Mouse (Mus musculus) CH12F3 (cell line): Measurements from ENCODE around the gene C1qtnf7.

Experiments
- in situ Hi-C: fragments of 300-500 bp; cut with MboI; formaldehyde crosslinking; loops from 2 replicates; pipeline ENCODE4 v1.14.3; 2020; ENCODE audit warnings: low sequenced_read_pairs

C1qtnf7 gene

DNA sequence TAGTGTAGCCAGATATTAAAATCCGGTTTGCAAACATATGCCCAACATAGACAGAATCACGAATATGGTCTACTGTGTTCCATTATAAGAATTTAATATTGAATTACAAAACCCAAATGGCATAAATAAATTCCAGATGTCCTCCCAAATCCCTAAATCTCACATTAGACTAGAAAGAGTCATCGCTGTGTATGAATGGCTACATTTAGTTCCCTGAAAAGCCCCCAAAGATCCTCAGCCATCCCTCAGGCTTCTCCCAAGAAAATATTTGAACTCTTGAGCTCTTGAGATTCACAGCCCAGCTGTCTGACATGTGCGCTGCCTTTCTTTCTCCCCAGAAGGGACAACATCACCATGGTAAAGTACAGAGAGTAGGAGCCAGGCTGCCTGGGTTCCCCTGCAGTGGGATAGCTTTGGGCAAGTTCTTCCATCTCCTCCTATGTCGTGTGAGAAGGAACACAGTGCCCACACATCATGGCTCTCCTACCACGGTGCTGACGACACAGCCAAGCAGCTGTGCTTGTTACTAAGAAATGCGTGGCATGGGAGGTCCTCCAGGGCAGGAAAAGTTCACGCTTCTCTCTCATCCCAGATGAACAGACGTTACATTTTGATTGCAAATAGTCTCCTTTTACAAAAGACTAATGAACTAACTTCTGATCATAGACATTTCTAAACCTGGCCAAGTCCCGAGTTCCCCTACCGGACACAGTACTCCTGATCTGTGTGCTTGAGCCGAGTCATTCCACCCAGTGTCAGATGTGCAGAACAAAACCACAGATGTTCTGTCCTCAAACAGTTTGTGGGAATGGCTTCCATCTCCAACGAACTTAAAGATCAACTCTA lies 23.2 kb downstream of the C1qtnf7 start:
- in situ Hi-C loops, result no loop called here

DNA sequence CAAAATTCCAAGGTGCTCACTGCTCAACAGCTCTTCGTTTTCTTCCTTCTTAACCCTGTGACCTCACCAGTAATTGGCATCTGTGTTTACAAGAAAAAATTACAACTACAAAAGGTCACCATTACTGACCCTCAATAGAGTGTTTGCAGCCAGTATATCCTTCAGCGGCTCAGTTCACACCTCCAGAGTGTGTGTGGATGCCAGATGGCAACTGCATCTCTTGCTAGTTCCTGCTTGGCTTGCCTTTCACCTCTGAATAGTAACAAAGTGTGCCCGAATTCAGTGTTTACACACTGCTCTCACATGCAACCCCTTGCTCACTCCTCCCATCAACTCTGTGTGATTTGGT lies 23.8 kb downstream of the C1qtnf7 start:
- in situ Hi-C loops, result no loop called here

DNA sequence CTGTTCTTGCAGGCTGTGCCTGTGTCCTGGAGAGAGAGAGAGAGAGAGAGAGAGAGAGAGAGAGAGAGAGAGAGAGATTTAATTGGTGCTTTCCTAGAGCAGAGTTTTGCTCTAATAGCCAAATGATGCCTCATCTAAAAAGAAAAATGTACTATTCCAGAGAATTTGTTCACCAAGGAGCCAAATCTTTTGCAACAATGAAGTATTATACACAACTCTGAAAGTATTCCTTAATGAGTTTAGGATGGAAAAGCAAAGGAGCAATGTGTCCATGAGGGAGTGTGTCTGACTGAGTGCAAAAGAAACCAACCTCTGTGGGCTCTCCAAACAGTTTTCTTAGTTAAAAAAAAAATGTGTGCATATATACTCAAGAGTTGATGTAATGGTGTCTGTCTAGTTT lies 24.5 kb downstream of the C1qtnf7 start:
- in situ Hi-C loops, result no loop called here

DNA sequence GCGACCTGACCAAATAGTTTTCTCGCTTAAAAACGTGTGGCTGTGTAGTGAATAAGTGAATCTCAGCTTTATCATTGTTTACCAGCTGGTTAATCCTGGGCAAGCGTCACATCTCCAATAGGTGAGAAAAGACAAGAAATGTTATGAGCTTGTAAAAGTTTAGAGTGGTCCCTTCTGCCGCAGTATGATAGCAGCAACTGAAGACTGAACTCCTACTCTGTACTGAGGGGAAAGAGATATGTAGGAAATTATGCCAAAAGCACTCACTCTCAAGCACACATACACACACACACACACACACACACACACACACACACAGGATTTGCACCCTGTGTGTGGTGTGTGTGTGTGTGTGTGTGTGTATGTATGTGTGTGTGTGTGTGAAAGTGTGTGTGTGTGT lies 26.2 kb downstream of the C1qtnf7 start:
- in situ Hi-C loops, result no loop called here

DNA sequence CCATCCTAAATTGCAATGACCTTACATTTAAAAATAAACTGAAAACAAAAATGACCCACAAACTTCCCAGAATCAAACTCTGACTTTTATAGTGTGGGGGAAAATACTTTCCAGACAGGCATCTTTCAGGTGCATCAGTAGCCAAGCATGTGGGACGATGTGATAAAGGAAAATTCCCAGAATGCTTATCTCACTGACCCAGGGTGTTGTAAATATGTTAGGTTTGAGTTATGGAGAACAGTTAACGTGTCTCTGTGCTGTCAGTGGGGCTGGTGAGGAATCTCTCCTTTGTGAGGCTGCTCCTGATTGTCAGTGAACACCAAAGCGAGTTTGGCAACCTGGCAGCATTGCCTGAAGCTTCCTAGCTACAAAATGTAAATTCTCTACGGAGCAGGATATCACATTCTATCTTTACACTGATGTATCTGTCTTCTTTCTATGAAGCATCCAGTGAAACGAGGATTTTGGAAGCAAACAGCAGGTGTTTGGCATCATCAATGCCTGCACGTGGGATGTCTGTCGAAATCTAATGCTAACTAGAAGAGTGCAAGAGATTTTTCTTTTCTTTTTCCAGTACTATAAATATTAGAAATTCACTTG lies 27.0 kb downstream of the C1qtnf7 start:
- in situ Hi-C loops, result no loop called here

DNA sequence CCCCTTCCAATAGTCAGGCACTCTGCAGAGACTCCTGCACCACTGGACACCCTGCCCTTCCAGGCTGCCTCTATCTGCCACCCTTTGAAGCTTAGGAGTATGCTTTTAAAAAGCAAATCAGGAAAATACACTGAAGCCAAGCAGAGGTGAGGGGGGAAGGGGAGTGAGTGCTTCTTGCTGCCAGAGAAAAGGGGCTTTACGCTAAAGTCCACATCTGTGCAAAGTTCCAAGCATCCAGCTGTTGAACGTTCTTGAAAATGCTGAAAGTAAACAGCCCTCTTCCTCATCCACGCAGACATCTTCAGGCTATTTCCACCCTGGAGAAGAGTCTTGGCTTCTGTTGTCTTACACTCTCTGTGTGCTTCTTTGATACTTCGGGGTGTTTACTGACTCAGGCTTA lies 34.6 kb downstream of the C1qtnf7 start:
- in situ Hi-C loops, result no loop called here

DNA sequence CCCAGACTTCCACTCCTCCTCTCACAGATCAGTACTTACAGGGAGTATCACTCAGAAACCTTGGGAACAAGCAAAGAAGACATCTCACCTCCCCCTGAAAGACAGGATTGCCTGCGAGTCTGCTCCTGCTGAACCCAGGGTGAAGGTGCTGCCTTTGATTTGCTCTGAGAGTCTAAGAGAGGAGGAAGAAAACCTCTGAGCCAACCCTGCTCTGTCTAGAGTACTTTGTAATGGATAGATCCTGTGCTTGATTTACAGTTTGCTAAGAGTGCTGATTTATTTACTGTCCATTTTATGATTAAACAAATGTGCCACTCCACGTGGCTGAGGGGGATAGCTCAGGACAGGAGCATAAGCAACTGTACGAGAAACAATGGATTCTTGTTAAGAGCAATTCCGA lies 35.1 kb downstream of the C1qtnf7 start:
- in situ Hi-C loops, result no loop called here

DNA sequence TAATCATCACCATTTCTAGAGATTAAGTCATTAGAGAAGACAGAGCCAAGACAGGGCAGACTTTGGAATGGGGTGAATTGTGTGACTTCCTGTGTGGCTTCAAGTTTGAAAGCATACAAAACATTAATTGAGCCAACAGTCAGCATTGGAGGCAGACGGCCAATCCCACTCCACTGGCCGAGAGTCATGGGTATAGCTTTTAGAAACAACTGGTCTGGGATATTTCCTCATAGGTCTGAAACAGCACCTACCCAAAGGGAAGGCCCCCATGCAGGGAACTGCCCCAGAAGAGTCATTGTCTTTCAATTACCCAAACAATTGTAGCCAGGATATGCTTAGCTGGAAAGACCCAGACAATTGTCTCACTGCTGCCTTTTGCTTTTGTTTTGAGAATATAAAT lies 39.5 kb downstream of the C1qtnf7 start:
- in situ Hi-C loops, result no loop called here

DNA sequence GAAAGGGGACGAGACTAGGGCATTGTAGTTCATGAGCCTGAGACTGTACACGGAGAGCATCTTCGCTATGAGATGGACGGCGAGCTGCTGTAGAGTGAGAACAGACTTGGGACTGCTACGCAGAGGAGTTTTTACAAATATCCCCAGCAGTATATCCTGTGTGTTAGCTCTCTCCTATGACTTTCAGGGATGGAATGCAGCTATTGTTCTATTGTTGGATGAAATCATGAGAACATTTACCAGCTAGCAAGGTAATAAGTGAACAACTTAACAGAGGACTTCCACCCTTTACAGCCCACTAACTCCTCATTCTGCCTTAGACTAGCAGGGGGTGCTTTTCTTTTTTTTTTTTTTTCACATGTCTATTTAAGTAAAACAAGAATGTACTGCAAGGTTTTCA lies 40.1 kb downstream of the C1qtnf7 start:
- in situ Hi-C loops, result no loop called here

DNA sequence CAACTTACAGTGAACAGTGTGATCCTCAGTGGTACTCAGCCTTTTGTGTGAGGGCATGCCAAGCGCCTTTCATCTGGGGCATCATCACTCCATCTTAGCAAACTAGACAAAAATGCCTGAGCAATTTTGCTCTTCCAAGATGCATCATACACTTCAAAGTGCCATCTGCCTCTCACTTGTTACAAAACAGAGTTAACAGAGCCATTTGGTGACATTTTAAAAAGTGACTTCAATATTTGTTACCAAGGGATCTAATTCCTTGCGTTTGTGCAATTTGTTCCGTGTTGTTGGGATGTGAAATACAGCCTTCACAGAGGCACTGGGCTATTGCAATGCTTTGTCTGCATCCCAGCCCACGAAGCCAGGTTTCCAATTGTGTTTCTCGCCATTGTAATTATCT lies 42.1 kb downstream of the C1qtnf7 start:
- in situ Hi-C loops, result no loop called here

DNA sequence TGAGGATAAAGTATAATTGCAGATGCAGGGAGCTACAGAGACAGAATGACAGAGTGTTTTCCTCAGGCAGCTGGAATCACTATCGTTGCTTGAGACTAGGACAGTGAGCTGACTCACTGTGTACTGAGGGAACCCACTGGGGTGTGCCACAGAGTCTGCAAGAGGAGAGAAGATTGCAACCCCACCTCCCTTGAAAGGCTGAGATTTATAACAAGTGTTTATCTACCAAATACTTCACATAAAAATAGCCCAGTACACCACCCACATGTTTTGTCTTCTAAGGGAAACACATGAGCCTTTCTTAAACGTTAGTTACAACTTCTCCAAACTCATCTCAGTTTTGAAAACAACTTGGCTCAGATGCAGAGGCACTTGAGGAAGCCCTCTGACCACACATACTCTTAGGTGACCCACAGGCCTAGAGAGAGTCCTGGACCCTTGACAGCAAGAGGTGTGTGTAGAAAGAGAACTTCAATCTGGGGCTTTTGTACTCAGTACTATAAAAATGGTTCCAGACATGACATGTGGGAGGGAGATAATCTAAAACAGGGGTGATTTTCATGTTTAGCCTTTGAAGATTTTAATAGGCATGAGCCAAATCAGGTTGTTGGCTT lies 46.4 kb downstream of the C1qtnf7 start:
- in situ Hi-C loops, result no loop called here

DNA sequence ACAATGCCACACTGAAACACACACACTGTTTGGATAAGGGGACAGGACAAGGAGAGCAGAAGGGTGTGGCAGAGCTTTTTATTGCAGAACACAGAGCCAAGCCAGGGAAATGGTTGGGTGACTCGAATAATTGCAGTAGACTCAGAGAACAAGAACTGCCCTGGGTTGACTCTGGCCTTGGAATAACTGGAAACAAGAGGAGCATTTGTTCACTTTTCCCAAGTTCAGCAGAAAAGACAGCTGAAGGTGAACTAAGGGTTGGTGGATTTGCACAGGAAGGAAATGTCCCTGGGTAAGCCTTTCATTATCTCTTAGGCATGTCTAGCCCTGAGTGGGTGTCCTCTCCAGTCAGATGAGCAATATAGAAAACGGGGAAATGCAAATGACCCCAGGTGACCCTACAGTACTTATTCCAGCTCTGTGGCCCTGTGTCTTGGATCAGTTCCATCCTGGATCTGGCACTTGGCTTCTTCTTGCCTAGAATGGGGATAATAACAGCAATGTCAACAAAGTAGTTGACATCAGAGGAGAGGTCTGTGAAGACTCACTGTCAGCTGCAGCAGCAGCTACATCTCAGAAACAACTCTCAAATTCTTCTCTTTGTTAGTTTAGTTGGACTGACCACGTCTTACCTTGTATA lies 54.5 kb downstream of the C1qtnf7 start:
- in situ Hi-C loops, result no loop called here

DNA sequence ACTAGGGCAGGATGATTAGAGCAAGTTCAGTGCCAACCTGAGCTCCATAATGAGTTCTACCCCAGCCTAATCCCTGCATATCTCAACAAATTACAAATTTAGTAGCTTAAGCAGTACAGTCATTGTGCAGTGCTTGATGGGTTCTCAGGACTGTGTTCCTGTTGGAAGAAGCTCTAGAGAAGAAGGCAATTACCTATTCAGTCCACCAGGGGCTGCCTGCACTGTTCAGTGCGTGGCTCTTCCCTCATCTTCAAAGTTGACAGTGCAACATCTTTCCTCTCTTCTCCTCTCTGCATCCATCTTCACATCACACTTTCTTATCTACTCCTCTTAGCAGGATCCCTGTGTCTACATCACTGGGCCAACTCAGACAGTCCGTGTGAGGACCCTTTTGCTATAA lies 67.5 kb downstream of the C1qtnf7 start:
- in situ Hi-C loops, result no loop called here

DNA sequence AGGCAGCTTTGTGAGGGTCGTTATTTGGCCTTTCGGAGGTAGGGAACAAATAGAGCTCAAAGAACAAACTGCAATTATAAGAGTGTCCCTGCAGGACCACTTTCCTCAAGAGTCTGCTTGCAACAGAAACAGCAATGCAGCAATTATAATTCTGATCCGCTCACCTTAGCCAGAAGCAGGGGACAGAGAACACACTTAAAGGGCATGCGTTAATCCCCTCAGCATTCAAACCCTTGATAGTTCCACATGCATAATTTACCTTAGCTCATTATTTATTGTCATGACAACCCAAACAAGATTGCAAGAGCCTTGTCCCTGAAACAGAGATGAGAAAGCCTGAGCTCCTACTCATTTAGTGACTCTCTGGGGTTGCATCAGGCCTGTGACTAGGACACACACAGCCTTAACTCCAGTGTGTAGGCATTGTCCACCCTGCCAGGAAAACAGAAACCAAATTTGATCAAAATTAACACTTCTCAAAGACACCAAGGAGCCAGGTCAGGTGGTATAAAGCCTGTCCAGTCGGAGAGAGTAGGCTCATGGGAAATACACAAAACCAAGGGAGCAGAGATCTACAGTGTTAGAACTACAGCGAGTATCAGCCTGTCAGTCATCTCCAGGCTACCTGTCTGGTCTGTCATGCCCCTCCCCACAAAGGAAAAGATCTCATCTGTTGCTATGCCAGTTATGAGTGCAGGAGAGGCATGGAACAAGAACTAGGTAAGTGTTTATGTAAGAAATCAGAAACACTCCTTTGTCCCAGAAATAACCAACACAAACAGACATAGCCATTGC lies 68.2 kb downstream of the C1qtnf7 start:
- in situ Hi-C loops, result no loop called here

DNA sequence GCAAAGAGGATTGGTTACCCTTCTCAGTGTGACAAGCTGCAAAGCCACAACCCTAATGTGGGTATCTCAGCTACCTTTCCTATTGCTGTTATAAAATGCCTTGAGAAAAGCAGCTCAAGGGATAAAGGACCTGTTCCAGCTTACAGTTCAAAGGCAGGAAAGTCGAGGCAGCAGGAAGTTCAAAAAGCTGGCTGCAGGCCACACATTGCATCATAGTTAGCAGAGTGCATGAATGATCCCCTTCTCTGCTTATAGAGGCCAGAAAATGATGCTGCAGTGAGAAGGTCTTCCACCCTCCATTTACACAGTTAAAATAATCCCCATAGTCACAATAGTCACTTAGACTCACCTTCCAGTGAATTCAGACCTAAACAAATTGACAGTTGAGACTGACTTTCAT lies 69.1 kb downstream of the C1qtnf7 start:
- in situ Hi-C loops, result no loop called here

DNA sequence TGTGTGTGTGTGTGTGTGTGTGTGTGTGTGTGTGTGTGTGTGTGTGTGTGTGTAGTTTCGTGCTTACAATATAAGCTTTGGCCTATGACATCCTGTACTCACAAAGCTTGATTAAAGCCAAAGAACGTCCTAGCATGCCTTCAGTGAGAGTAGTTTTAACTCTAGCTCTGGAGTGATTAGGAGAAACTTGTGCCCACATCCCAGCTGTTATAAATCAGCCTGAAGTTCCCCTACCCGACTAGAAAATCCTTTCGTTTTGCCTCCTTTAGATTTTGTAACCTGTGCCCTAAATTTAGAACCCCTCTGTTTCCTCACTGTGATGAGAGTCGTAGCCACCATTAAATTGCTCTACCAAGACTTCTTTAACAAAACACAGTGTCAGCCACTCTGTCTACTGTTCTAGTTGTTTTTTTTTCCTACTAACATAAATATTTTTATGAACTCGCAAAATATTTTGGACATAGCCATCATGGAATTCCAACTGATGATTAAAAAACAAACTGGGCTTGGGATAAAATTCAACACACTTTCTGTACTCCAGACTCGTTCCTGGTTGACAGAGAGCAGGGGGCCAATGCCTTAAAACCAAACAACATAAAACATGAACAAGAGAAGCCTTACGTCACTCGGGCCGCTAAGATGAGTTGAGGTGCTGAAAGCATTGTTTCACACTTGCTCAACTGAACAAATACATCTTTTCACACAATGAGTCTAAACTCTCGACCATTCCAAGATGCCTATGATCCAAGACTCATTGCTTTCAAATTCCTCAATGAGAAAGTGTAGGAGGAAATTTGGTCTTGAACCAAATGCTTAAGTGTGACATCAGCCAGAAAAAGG lies 70.3 kb downstream of the C1qtnf7 start:
- in situ Hi-C loops, result no loop called here

DNA sequence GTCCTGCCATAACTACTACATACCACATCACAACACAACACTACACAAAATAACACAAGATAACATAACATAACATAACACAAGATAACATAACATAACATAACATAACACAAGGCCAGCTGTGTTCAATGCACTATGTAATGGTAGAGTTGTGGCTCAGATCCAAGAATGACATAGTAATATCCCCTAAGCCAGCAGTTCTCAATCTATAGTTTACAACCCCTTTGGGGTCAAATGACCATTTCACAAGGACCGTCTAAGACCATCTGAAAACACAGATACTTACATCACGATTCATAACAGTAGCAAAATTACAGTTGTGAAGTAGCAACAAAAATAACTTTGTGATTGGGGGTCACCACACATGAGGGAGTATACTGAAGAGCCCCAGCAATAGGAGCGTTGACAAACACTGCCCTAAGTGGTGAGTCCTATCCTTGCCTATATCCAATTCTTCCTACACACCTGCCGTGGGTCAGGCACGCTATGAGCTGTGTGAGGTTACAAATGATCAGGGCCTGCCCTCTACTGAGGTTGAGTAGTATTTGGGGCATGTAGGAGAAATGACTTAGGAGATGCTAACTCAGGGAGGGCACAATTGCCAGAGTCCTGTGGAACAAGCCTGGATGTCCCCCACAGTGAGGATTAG lies 73.6 kb downstream of the C1qtnf7 start:
- in situ Hi-C loops, result no loop called here

DNA sequence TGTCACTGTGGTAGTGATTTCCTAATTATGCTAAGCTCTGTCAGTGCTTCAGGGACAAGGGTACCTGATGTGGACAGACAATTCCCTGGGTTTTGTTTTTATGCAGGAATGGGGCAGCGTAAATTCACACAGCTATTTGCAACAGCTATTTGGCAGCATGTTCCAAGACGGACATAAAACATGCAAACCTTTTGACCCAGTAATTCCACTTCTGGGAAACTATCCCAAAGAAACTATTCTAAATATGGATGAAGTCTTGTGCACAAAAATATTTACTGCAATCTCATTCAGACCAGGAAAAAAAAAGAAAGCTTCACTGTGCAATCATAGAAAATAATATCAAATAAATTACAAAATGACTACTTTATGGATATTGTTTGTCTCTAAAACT lies 74.1 kb downstream of the C1qtnf7 start:
- in situ Hi-C loops, result no loop called here

DNA sequence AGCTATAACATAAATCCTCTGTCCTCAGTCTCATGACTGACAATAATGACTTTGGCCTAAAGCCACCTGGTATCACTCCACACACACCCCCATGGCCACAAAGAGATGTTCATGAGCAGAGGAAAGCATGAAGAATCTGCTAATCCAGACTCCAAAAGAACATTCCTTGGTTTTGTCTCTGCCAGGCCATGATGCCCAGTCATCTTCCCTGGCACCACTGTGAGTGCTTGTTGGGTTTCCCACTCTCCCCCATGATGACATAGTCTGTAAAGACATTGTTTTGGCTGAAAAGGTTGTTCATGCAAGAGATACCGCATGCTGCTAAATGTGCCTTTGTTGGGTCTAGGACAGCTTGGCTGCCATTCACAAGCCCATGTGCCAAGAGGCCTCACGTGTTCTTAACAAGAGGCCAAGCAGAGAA lies 75.0 kb downstream of the C1qtnf7 start:
- in situ Hi-C loops, result no loop called here

DNA sequence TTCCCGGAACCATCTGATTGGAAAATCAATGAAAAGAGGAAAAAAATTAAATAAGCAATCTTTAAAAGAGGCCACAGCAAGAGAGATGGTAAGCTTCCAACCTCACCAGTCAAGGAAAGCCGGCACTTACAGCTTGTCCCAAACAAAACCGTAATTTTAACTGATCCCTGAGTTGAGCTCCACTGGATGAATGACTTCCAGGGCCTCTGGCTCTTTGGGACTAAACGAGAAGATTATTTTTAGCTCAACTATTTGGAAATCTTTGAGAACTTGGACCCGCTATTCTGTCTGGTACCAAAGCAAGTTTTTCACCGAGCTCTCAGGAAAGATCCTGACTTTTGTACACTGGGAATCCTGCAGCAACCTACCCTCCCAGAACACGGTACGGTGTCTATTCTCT lies 86.3 kb downstream of the C1qtnf7 start:
- in situ Hi-C loops, result no loop called here
